23 mouse cellular contexts compared by ENCODE assay signal in the genomic region with DNA sequence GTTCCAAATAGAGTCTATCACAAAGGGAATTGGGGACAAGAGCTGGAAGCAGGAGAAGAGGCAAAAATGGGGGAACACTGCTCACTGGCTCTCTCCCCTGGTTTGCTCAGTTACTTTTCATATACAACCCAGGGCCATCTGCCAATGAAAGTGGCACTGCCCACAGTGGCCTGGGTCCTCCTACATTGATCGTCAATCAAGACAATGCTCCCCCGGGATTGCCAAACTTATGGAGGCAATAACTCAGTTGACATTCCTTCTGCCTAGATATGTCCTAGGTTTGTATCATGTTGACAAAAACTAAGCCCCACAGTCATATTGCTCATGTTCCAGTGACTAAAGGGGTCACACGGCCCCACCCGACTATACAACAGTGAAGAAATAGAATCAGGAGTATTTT.
DNase-seq lines count a peak whose midpoint lies in the region; ATAC-seq and TF ChIP-seq lines count a peak whose summit lies in the region.
"Had no signal": no experiment of that assay in that cellular context is flagged by ENCODE, and none has a peak within 500 bp of the region (broad histone marks: within the 10 kb centered on the region; RNA-seq: fewer than 3 reads in every experiment).

No protein-coding gene starts in this region.

- ATAC-seq in liver, embryonic 13.5 days (ENCODE audit: low read depth): no peak
- ATAC-seq in liver, embryonic 11.5 days (replicated peaks; ENCODE audit: low FRiP score): no peak
- no peak for ATAC-seq in midbrain, embryonic 11.5 days (ENCODE audit: low FRiP score)
- ATAC-seq in midbrain, embryonic 14.5 days (ENCODE audit: low FRiP score, low TSS enrichment): no peak
- no peak for ATAC-seq in kidney, embryonic 14.5 days (ENCODE audit: low FRiP score, low TSS enrichment)
- ATAC-seq: activated CD4-positive, CD25-positive, alpha-beta regulatory T cell, adult 4 months; CD4-positive, CD25-positive, alpha-beta regulatory T cell, adult 4 months; forebrain, embryonic 13.5 days; Patski had no signal

- H3K27ac ChIP-seq in liver, embryonic 13.5 days: peak overlapping the region; percentile 25
- no peak overlapping the region for H3K27ac ChIP-seq in liver, embryonic 11.5 days (ENCODE audit: low read depth, low read length)
- no peak overlapping the region for H3K27ac ChIP-seq in midbrain, embryonic 11.5 days (ENCODE audit: low read depth, low read length)
- H3K27ac ChIP-seq in midbrain, embryonic 14.5 days (replicated peaks; ENCODE audit: low read depth, low read length): no peak overlapping the region
- H3K27ac ChIP-seq in small intestine, adult 2 months (ENCODE audit: insufficient read depth, low read depth, low read length): peak overlapping the region; percentile 29; the same call in 1 of the 2 replicates
- H3K27ac ChIP-seq in kidney, embryonic 14.5 days (ENCODE audit: low read depth, low read length): no peak overlapping the region
- H3K27ac ChIP-seq: embryonic facial prominence, embryonic 10.5 days; embryonic facial prominence, embryonic 12.5 days; forebrain, embryonic 13.5 days had no signal

- H3K9ac ChIP-seq in liver, embryonic 13.5 days: no peak overlapping the region
- H3K9ac ChIP-seq in liver, embryonic 11.5 days (ENCODE audit: low read depth, low read length): no peak overlapping the region
- no peak overlapping the region for H3K9ac ChIP-seq in midbrain, embryonic 11.5 days (ENCODE audit: low read length)
- no peak overlapping the region for H3K9ac ChIP-seq in midbrain, embryonic 14.5 days (replicated peaks; ENCODE audit: low read length)
- H3K9ac ChIP-seq in kidney, embryonic 14.5 days (ENCODE audit: low read depth, low read length): no peak overlapping the region
- H3K9ac ChIP-seq: embryonic facial prominence, embryonic 12.5 days; forebrain, embryonic 13.5 days had no signal

- 75% methylated on average over 4 of the region's 4 CpGs for WGBS in liver, embryonic 13.5 days (ENCODE audit: insufficient replicate concordance)
- WGBS in liver, embryonic 11.5 days: 78% methylated on average over 4 of the region's 4 CpGs
- 89% methylated on average over 4 of the region's 4 CpGs for WGBS in midbrain, embryonic 11.5 days
- 97% methylated on average over 4 of the region's 4 CpGs for WGBS in midbrain, embryonic 14.5 days
- WGBS in small intestine, adult 2 months: 84% methylated on average over 4 of the region's 4 CpGs
- WGBS in kidney, embryonic 14.5 days: 94% methylated on average over 4 of the region's 4 CpGs

- peaks cover 3% of the 10 kb centered on the region; the same call in 1 of the 2 replicates for H3K4me1 ChIP-seq in liver, embryonic 13.5 days (replicated peaks)
- H3K4me1 ChIP-seq in liver, embryonic 11.5 days (replicated peaks; ENCODE audit: control insufficient read depth, insufficient read depth, low read length): no peaks in the 10 kb centered on the region; the same call in 1 of the 2 replicates
- H3K4me1 ChIP-seq in midbrain, embryonic 11.5 days (ENCODE audit: control insufficient read depth, insufficient read depth, low read length): no peaks in the 10 kb centered on the region
- no peaks in the 10 kb centered on the region for H3K4me1 ChIP-seq in midbrain, embryonic 14.5 days (ENCODE audit: control insufficient read depth, insufficient read depth, low read length)
- H3K4me1 ChIP-seq in small intestine, adult 2 months (ENCODE audit: control insufficient read depth, insufficient read depth, insufficient read length, low read length): no peaks in the 10 kb centered on the region
- no peaks in the 10 kb centered on the region for H3K4me1 ChIP-seq in kidney, embryonic 14.5 days (ENCODE audit: control insufficient read depth, insufficient read depth, low read length)
- H3K4me1 ChIP-seq: embryonic facial prominence, embryonic 12.5 days; forebrain, embryonic 13.5 days had no signal

- no peaks in the 10 kb centered on the region for H3K9me3 ChIP-seq in liver, embryonic 13.5 days (replicated peaks)
- no peaks in the 10 kb centered on the region for H3K9me3 ChIP-seq in liver, embryonic 11.5 days (ENCODE audit: control insufficient read depth, low read length)
- H3K9me3 ChIP-seq in midbrain, embryonic 11.5 days (ENCODE audit: control insufficient read depth, low read length): no peaks in the 10 kb centered on the region
- no peaks in the 10 kb centered on the region for H3K9me3 ChIP-seq in midbrain, embryonic 14.5 days (ENCODE audit: control insufficient read depth, low read length)
- H3K9me3 ChIP-seq in kidney, embryonic 14.5 days (ENCODE audit: control insufficient read depth, low read length): no peaks in the 10 kb centered on the region
- H3K9me3 ChIP-seq: embryonic facial prominence, embryonic 10.5 days; embryonic facial prominence, embryonic 12.5 days; forebrain, embryonic 13.5 days; G1E had no signal

- no peak for TF ChIP-seq CTCF in small intestine, adult 2 months (IDR thresholded peaks at IDR 0.05; ENCODE audit: extremely low read depth, insufficient read length, insufficient replicate concordance, low read depth, low read length)

- DNase-seq in heart, adult 11 months: peak; percentile 69
- no peak for DNase-seq in heart, adult 9 months (ENCODE audit: low spot score in 2 of 2)
- DNase-seq in liver, embryonic 13.5 days: no peak
- DNase-seq in liver, embryonic 11.5 days (ENCODE audit: low spot score): no peak
- DNase-seq in midbrain, embryonic 11.5 days (ENCODE audit: low spot score, missing footprints): peak; percentile 56
- no peak for DNase-seq in midbrain, embryonic 14.5 days
- DNase-seq: adrenal gland, adult 8-10 months; B cell, adult 2 months; cerebellum, adult 11-12 months; cerebellum, adult 2 months; cerebellum, adult 9-10 months; cerebellum, postnatal 10 days; cerebellum, postnatal 25 days had no signal

- H3K4me2 ChIP-seq in liver, embryonic 13.5 days: no peak overlapping the region
- no peak overlapping the region for H3K4me2 ChIP-seq in liver, embryonic 11.5 days
- no peak overlapping the region for H3K4me2 ChIP-seq in midbrain, embryonic 11.5 days
- no peak overlapping the region for H3K4me2 ChIP-seq in midbrain, embryonic 14.5 days (ENCODE audit: low read length)
- no peak overlapping the region for H3K4me2 ChIP-seq in kidney, embryonic 14.5 days (replicated peaks; ENCODE audit: low read depth, low read length)
- H3K4me2 ChIP-seq: embryonic facial prominence, embryonic 12.5 days; forebrain, embryonic 13.5 days had no signal

- no peaks in the 10 kb centered on the region for H3K36me3 ChIP-seq in liver, embryonic 13.5 days
- H3K36me3 ChIP-seq in liver, embryonic 11.5 days (ENCODE audit: control insufficient read depth, insufficient read depth, low read length): no peaks in the 10 kb centered on the region
- H3K36me3 ChIP-seq in midbrain, embryonic 11.5 days (ENCODE audit: control insufficient read depth, insufficient read depth, low read length): no peaks in the 10 kb centered on the region
- H3K36me3 ChIP-seq in midbrain, embryonic 14.5 days (ENCODE audit: control insufficient read depth, insufficient read depth, low read length): peaks cover 4% of the 10 kb centered on the region; the same call in 1 of the 2 replicates
- H3K36me3 ChIP-seq in small intestine, adult 2 months (ENCODE audit: control insufficient read depth, insufficient read depth, low read length): no peaks in the 10 kb centered on the region
- no peaks in the 10 kb centered on the region for H3K36me3 ChIP-seq in kidney, embryonic 14.5 days (ENCODE audit: control insufficient read depth, insufficient read depth, low read length)
- H3K36me3 ChIP-seq: embryonic facial prominence, embryonic 12.5 days had no signal

- no peaks in the 10 kb centered on the region for H3K27me3 ChIP-seq in liver, embryonic 13.5 days
- no peaks in the 10 kb centered on the region for H3K27me3 ChIP-seq in liver, embryonic 11.5 days (replicated peaks; ENCODE audit: control insufficient read depth, insufficient read depth, low read length)
- no peaks in the 10 kb centered on the region for H3K27me3 ChIP-seq in midbrain, embryonic 11.5 days (ENCODE audit: control insufficient read depth, insufficient read depth, low read length)
- H3K27me3 ChIP-seq in midbrain, embryonic 14.5 days (ENCODE audit: control insufficient read depth, insufficient read depth, low read length): no peaks in the 10 kb centered on the region
- no peaks in the 10 kb centered on the region for H3K27me3 ChIP-seq in small intestine, adult 2 months (ENCODE audit: control insufficient read depth, insufficient read depth, low read length)
- no peaks in the 10 kb centered on the region for H3K27me3 ChIP-seq in kidney, embryonic 14.5 days (ENCODE audit: control insufficient read depth, insufficient read depth, low read length)
- H3K27me3 ChIP-seq: CH12.LX; embryonic facial prominence, embryonic 12.5 days; forebrain, embryonic 13.5 days had no signal

- no peak for TF ChIP-seq POLR2A in small intestine, adult 2 months (IDR thresholded peaks at IDR 0.05; ENCODE audit: low read depth, low read length)

- no peak overlapping the region for H3K4me3 ChIP-seq in liver, embryonic 13.5 days (replicated peaks)
- no peak overlapping the region for H3K4me3 ChIP-seq in liver, embryonic 11.5 days (ENCODE audit: low read depth, low read length)
- no peak overlapping the region for H3K4me3 ChIP-seq in midbrain, embryonic 11.5 days (ENCODE audit: low read depth, low read length)
- H3K4me3 ChIP-seq in midbrain, embryonic 14.5 days (replicated peaks; ENCODE audit: low read depth, low read length): no peak overlapping the region
- no peak overlapping the region for H3K4me3 ChIP-seq in small intestine, adult 2 months (ENCODE audit: low read depth, low read length)
- no peak overlapping the region for H3K4me3 ChIP-seq in kidney, embryonic 14.5 days (ENCODE audit: low read length)
- H3K4me3 ChIP-seq: embryonic facial prominence, embryonic 10.5 days; embryonic facial prominence, embryonic 12.5 days; forebrain, embryonic 13.5 days had no signal

Comparison
In these comparisons a context has a peak if more than half of its experiments do, and no peak if none do; other contexts are left out.
1. DNase-seq: peak in heart, adult 11 months (single experiment) and midbrain, embryonic 11.5 days (single experiment); none in heart, adult 9 months (0 of 2), liver, embryonic 13.5 days (single experiment), liver, embryonic 11.5 days (single experiment) and midbrain, embryonic 14.5 days (single experiment).
2. H3K27ac ChIP-seq: peak in liver, embryonic 13.5 days (single experiment) and small intestine, adult 2 months (single experiment); none in liver, embryonic 11.5 days (single experiment), midbrain, embryonic 11.5 days (single experiment), midbrain, embryonic 14.5 days (single experiment) and kidney, embryonic 14.5 days (single experiment).